Mouse (Mus musculus): ENCODE results near the gene Cplx2.
A peak's percentile ranks its signal among the peaks of the same experiment; 100 is the strongest.

Cplx2 gene

DNA sequence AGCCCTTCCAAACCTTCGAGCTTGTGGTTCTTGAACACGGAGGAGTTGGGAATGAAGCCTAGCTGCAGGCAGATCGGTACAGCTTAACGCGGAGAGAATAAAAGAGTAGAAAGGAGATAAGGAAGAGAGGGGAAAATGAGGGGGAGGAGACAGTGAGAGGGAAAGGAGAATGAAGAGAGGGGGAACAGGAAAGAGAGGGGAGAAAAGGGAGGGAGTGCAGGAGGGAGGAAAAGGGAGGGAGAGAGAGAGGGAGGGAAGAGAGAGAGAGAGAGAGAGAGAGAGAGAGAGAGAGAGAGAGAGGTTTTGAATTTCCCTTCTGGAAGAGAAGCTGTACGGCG, at the start of gene Cplx2:
Gene Cplx2 (plus strand): TSS at position 301 of the 338 bp plus-strand sequence.
- no peak for DNase-seq (ENCODE audit: extremely low read depth, low read depth, low spot score)

- DNase-seq (ENCODE audit: extremely low read depth, low read depth, low spot score) = no peak
Observed at GRCm38 (mm10) chr13:54322396-54323306, 48.5 kb upstream of the Cplx2 start.

GRCm38 (mm10) chr13:54323307-54324165, 47.6 kb upstream of the Cplx2 start:
- no peak for DNase-seq (ENCODE audit: extremely low read depth, low read depth, low spot score)

- DNase-seq (ENCODE audit: extremely low read depth, low read depth, low spot score) = no peak
Observed at GRCm38 (mm10) chr13:54324178-54324577, 47.0 kb upstream of the Cplx2 start.

- DNase-seq (ENCODE audit: extremely low read depth, low read depth, low spot score) = peak; percentile 39
Observed at GRCm38 (mm10) chr13:54325814-54326213, 45.3 kb upstream of the Cplx2 start.

DNA sequence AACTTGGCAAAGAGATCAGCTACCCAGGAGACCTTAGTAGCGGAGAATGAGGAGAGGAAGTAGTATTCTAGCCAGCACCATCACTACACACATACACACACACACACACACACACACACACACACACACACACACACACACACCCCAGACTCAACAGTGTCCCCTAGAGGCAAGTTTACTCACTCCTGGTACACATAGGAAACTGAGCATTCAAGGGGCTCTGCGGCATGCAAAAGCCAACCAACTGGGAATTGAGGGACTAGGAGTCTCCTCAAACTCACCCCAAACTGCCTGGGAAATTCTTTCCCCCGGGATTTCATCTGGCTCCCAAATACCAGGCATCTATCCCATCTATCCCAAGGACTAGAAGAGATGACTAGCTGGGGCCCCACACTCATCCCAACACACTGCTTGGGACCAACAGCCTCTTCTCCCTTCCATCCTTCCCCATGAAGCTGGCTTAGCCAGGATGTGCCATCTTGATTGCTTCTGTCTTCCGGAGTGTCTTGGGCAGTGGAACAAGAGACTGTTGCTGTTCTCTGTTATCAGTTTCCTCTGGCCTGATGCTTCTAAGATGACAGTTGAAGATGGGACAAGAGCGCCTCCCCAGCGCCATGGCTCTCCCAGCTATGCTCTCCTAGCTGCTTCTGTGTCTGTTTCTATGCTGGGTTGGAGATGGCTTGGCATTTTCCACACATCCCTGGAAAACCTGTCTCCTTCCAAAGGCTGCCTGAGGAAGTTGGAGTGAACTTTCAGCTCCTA, 44.3 kb upstream of the Cplx2 start:
- DNase-seq (ENCODE audit: extremely low read depth, low read depth, low spot score) = no peak

GRCm38 (mm10) chr13:54328029-54328428, 43.1 kb upstream of the Cplx2 start:
- no peak for DNase-seq (ENCODE audit: extremely low read depth, low read depth, low spot score)

DNA sequence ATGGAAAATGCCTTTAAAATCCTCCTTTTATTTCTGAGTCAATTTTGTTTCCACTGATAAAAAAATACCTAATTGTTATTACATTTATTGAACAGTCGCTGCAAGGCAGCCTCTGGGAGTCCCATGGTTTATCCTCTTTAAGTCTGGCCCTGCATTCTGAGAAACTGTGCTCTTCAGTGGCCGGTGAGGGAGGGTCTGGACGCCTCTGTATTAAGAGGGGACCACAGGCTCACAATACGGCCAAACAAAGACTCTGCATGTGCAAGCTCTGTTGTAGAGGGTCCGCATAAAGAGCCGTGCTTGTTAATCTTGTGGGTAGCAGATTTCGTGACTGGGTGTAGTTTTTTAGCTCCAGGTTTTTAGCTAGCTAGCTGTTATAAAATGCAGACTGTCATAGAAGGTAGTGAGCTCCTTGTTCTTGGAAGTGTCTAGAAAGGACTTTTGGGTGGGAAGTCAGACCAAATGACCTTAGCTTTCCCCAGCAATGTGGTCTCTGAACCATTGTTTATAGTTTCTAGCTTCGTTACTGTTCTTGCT, 42.1 kb upstream of the Cplx2 start:
- DNase-seq (ENCODE audit: extremely low read depth, low read depth, low spot score) = no peak

- DNase-seq (ENCODE audit: extremely low read depth, low read depth, low spot score) = no peak
Observed at GRCm38 (mm10) chr13:54331825-54332675, 39.1 kb upstream of the Cplx2 start.

DNA sequence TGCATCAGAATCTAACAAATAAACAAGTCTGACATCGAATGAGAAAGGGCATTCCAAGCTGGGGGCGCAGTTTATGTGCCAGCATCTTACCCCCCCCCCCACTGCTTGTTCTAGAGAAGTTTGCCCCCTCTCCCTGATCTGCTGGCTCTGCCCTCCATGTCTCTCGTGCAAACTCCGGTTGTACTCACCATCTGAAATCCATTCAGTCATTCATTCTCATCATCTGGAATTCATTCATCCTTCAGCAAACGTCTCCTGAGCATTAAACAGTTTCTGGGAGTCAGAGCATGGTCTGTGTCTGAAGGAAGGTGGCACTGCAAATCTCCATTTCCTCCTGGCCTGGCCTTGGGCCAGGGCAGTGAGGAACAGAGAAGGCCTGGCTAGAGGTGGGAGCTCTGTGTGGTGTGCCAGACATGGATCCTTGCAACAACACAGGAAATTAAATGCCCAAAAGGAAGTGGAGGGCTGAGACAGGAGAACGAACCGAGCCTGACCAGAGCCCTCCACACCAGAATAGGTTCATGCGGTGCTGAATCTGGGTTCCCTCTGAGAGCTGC, 38.1 kb upstream of the Cplx2 start:
- no peak for DNase-seq (ENCODE audit: extremely low read depth, low read depth, low spot score)

DNA sequence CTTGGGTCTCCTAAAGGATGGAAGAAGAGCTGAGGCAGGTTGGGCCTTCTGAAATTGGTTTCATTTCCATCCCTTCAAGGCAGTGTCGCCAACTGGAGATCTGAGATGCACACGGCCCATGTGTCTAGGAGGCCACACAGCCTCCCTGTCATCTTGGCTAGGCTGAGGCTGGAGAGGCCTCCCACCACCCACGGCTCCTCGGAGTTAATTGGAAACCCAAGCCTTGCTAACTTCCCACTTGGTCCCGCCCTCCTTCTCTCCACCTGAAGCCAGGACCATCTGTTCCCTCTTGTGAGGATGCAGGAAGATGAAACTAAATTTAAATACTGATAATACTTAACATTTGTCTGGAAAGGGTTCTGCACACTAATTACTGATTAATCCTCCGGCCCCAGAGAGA, 34.1 kb upstream of the Cplx2 start:
- no peak for DNase-seq (ENCODE audit: extremely low read depth, low read depth, low spot score)

DNA sequence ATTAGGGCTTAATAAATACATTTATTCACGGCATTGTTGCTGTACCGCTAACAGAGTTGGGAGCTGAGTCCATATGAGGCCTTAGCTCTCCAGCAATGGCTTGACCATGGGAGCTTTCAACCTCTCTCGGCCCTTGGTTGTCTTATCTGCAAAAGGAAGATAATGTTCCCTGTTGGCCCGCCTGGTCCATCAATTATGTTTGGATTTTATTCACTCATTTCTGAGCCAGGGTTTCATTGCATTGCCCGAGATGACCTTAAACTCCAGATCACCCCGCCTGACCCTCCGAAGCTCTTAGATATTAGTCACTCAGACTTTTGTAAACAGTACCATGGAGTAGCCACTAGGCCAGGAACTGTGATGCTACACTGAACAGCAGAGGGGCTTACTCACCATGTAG, 33.6 kb upstream of the Cplx2 start:
- no peak for DNase-seq (ENCODE audit: extremely low read depth, low read depth, low spot score)

DNA sequence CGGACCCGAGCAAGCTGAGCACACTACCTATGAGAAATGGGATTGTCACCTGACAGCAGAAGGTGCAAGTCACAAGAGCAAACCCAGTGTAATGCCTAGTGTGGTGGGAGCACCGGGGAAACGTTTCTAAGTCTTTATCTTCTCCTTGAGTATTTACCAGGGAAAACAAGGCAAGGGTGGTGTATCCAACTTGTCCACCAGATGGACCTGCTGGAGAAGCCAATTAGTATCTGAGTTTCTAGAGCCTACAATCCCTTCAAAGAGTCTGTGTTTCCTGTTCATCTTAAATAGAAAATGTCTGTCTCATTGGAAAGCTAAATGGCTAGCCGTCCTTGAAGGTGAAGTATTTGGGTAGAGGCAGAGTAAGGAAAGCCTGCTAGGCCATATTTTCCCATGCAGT, 32.3 kb upstream of the Cplx2 start:
- DNase-seq (ENCODE audit: extremely low read depth, low read depth, low spot score) = no peak

- DNase-seq (ENCODE audit: extremely low read depth, low read depth, low spot score) = no peak
Observed at GRCm38 (mm10) chr13:54345885-54346647, 25.1 kb upstream of the Cplx2 start.

DNA sequence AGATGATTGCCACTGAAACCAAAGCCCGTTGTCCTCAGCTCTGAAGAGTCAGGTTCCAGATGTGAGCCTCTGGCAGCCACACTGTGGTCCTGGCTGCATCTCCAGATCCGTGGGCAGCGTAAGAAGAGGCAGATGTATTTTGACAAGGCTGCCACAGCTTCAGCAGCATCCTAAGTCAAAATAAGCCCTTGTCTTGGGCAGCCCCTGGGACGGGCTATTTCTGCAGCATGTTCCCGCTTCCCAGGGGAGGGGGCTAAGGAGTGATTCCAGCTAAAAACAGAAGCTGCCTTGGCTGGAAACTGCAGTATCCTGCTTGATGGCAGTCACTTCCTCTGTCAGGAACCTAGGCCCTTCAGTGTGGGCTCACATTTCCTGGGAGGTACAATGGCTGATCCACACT, 23.1 kb upstream of the Cplx2 start:
- DNase-seq (ENCODE audit: extremely low read depth, low read depth, low spot score) = no peak

DNA sequence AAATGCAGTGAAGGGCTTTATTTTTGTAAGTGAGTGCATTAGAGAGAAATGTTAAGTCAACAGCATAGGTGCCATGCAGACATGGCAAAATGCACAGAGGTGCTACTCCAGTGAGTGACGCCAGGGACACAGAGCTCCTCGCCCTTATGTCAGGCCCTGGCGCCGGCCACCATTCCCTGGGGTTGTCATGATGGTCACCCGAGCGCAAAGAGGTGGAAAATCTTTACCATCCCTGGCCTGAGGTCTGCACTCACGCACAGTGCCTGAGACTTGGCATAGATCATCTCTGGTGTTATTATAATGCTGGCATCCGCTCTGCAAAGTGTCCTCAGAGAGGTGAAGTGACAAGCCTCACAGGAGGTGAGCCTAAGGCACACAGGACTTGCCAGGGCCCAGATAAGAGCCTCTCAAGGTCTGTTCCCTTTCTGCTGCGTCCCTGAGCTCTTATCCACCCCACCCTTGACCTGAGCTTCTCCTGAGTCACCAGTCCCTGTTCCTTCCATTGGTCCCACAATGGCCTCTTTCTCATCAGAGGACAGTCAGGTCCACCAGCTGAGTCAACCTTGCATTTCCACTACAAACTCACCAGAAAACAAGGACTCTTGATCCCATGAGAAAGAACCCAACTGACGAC, 21.9 kb upstream of the Cplx2 start:
- no peak for DNase-seq (ENCODE audit: extremely low read depth, low read depth, low spot score)

- DNase-seq (ENCODE audit: extremely low read depth, low read depth, low spot score) = no peak
Observed at GRCm38 (mm10) chr13:54357420-54357819, 13.7 kb upstream of the Cplx2 start.

GRCm38 (mm10) chr13:54359181-54359580, 12.0 kb upstream of the Cplx2 start:
- no peak for DNase-seq (ENCODE audit: extremely low read depth, low read depth, low spot score)

- DNase-seq (ENCODE audit: extremely low read depth, low read depth, low spot score) = no peak
Observed at GRCm38 (mm10) chr13:54364686-54365085, 6.5 kb upstream of the Cplx2 start.

Data from fat pad, adult 2 months (tissue).